Mouse (Mus musculus) urinary bladder, adult 18-20 months (tissue): ENCODE results near the gene Olfr657.

Experiments
- DNase-seq, 2 experiments: peaks; one replicate each; pipeline ENCODE4 v3.0.0; 2022; ENCODE audit warnings: low spot score in 2 of 2, mixed read lengths in 2 of 2

Olfr657 gene

DNA sequence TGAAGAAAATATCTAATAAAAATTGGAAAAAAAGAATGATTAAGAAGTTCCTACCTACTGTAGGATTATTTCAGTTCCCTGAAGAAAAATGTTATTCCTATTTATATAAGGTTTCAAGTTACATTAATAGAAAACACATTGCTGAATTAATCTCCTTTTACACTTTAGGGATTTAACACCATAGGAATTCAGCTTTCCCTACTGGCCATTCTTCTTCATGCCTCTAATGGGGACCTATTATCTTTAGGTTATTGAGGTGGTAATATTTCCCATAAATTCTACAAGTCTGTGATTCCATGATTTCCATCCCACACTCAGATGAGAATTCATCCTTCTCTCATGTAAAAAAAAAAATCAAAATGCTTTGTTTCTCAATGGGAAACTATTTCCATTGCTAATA lies at the start of gene Olfr657:
Gene Olfr657, plus strand, starts transcription at position 301 of the 400 bp plus-strand sequence.
- no peak for DNase-seq

DNA sequence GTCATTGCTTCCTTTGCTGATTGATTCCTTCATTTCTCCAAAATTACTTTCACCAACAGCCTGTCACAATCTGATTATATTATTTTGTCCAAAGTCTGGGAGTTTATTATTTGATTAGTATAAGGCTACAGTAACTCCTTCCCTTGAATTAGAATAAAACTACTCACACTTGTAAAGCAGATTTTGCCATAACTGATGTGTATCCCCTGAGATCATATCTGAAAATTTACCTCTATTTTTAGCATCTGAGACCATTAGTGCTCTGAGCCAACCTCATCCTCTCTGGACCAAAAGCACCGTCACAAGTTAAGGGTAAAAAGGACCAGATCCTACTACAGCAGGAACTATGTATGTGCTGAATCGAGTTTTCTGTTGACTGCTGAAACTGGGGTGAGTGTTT lies 47.6 kb upstream of the Olfr657 start, which contains the start of gene Olfr653:
Gene Olfr653, plus strand, starts transcription at position 301 of the 400 bp plus-strand sequence.
- no peak for DNase-seq

DNA sequence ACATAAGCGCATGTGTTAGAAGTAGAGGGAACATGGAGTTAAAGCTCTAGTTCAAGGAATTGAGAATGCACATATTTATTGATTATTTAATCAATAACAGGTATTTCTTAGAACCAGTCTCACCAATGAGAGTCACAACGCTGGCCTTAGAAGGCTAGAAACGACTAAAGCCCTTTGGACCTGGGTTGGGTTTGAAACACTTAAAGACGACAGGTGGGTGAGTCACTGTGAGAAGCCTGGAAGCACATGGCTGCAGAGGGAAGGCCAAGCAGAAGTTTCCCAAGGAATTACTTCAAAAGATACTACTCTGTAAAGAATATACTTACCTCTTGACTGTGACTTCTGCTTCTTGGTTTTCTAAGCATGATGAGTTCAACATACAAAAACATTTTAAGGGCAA lies 43.7 kb upstream of the Olfr657 start:
- no peak for DNase-seq

DNA sequence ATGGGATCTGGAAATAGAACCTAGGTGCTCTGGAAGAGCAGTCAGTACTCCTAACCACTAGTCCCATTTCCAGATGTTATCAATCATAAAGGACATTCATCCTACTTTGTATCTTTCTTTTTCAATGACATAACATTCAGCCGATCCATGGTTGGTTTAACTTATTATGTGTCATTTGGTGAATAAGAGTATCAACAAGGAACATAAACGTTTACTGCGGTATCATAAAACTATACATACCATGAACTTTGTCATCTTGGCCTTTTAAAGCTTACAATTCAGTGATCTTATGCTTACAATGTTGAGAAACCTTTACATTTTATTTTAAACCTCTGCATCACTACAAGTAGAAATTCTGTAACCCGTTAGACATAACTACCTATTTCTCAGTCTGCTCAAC lies 43.2 kb upstream of the Olfr657 start:
- DNase-seq: no peak

DNA sequence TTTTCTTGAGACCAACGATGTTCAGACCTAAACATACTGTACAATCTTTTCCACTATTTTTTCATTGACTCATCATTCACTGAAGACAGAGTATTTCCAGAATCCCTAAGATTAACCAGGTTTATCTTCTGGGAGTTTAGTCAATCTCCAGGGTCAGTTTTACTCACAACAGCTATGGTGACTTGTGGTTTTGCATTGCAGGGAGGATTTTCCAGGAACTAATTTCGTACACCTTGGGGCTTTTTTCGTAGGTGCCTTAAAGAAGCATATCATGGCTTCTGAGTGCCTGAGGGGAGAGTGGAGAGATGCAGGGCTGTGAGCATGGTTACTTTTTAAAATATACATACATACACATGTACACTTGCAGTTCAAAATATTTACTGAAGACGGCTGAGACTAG lies 37.9 kb upstream of the Olfr657 start, which contains the start of gene Olfr654:
Gene Olfr654, plus strand, starts transcription at position 301 of the 400 bp plus-strand sequence.
- DNase-seq: no peak

DNA sequence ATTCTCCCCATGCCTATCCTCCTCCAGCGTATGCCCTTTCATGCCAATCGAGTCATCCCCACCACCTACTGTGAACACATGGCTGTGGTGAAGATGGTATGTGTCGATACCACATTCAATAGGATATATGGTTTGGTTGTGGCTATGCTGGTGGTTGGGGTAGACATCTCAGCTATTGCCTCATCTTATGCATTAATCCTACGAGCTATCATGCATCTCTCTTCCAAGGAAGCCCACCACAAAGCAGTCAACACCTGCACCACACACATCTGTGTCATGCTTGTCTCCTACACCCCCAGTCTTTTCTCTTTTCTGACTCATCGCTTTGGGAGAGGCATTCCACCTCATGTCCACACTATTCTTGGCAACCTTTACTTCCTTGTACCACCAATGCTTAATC lies 36.3 kb upstream of the Olfr657 start:
- DNase-seq: no peak

DNA sequence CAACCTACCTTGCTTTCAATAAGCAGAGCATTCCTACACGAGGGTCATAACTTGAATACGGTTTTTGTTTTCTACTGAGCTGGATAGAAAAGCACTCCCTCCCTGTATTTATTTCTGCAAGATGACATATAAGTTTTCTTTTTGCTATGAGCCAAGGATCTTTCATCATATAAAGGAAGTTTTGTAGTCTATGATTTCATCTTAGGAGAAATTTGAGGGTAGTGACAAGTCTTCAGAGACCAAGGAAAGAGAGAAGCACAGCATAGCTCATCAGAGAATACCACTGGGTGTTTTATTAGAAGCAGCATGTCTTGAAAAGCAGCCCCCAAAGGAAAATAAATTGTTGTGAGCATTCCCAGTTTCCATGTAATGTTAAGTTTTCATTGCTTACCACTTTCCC lies 22.9 kb upstream of the Olfr657 start, which contains the start of gene Olfr655:
Gene Olfr655, minus strand, starts transcription at position 101 of the 400 bp plus-strand sequence.
- no peak for DNase-seq

DNA sequence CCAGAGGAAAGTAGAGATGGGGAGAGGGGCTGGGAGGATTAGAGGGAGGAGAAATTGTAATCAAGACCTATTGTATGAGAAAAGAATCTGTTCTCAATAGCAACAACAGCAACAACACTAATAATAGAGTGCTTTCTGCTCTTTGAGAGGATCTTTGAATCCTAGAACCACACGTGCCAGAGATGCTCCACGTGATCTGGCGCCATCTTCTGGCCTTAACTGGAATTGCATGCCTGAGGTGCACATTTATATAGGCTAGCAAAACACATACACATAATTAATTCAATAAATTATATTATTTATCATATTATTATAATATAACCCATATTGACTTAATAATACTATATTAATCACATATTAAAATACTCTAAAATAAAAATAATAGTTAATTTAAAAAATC lies 21.4 kb upstream of the Olfr657 start:
- peak in 1 of 2 experiments; percentile 5 for DNase-seq

DNA sequence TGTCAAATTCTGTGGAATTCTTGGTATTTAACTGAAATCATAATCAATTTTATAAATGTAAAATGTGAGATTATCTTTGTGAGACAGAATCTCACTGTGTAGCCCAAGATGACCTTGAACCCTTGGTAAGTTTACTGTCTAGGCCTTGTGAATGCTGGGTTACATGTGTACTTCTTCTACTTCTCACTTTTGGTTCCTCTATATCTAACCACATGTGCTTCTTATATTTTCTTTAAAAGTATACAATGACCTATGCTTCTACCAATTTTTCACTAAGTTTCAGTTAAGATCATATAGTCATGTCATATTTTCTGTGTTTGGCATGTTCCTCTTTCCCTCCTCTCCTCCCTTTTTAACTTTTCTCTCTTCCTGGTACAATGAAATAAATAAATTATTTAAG lies 19.9 kb upstream of the Olfr657 start:
- no peak for DNase-seq

DNA sequence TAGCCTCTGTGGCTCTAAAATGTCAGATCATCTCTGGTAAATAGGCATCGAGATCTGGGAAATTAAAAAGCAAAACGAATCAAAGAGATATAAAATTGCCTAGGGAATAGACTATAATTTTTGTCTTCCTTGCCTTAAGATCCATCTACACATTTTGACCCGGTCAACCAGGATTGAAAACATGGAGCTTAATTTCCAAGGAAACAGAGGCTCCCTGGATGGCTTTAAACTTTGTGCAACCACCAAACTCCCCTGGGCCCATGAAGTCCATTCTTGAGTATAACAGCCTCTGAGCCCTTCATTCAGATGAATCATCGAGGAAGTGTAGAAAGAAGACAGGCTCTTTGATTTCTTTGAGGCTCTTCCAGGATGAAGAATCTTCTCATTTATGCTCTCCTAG lies 10.9 kb upstream of the Olfr657 start, which contains the start of gene Olfr656:
Gene Olfr656, plus strand, starts transcription at position 301 of the 400 bp plus-strand sequence.
- no peak for DNase-seq

DNA sequence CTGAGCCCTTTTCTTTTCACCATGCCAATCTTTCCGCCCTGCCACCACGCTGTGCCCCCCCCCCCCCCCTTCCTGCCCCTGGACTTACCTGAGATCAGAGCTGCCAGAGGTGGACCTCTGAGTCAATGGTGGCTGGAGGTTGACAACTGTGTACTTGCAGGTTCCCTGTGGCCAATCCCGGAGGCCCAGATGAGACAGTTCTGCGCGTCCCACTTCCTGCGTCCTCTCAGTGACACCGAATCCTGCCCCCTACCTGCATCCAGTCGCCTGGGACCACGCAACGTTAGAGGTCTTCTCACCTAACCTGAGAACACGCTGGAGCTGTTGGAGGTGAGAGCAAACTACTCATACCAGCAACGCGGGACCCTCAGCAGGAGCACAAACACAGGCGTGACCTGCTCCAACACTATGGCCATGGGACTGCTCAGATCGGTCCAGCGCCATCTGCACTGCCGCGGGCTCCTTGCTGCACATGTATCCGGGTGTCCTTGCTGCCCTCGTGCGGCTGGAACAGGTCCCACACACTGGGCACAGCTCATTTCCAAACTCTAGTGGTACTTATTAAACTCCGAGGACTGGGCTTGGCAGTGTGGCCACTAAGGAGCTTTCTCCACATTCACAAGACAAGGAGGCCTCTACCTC lies 22.4 kb downstream of the Olfr657 start, which contains the start of gene Olfr658:
Gene Olfr658, minus strand, starts transcription at position 465 of the 642 bp plus-strand sequence.
- DNase-seq: peak in 1 of 2 experiments; percentile 13

DNA sequence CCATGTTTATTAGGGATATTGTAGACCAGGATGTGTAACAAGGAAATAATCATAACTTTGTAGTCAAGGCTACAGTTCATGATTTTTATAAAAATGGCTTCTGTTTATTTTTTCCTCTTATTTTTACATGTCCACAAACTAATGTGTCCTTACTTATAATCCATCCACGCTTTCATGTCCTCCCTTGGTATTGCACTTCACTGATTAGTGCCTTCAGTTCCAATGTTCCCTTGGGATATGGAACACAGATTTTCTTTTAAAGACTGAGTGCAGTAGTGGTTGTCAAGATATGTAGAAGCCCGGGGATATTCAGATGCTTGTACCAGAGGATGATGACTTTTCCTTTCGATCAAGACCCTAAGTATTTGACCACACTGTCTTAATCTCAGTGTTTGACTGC lies 41.9 kb downstream of the Olfr657 start, which contains the start of gene Olfr659:
Gene Olfr659, plus strand, starts transcription at position 301 of the 400 bp plus-strand sequence.
- DNase-seq: no peak

DNA sequence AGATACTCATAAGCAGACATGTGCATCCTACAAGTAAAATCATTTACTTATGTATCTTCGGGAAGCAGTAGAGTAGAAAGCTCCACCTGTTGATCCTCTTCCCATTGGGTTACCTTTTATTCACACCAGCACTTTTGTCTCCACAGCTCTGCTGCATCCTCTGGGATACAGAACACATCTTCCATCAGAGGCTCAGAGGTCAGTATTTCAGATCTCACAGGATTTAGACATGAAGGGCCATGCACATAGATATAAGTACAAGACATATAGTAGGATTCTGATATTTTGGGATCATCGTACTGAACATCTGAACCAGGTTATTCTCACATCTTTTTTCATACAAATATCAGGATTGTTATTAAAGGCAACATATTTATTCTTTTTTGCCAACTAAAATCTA lies 61.6 kb downstream of the Olfr657 start, which contains the start of gene Olfr661:
Gene Olfr661, plus strand, starts transcription at position 301 of the 400 bp plus-strand sequence.
- DNase-seq: no peak
